Mouse (Mus musculus) heart, embryonic 13.5 days (tissue): ENCODE results near the gene Ahcyl2. TPM values are rescaled to one million over a fixed set of nuclear protein-coding genes. Genes with fewer than 3 reads are reported as not detected.

Experiments used
- ATAC-seq: fragments of 200-750 bp; cut with Nextera tagmentation; 2 replicates; pipeline ENCODE4 v1.8.0; 2017; ENCODE audit warnings: moderate TSS enrichment; ENCODE audit not compliant: insufficient number of reproducible peaks, low FRiP score, low TSS enrichment; ENCODE audit errors: extremely low read depth
- H3K27ac ChIP-seq: fragments of 300-500 bp; sonication (generic); replicated peaks from 2 replicates; pipeline ENCODE4 v1.5.1; 2015; ENCODE audit warnings: moderate library complexity, mild to moderate bottlenecking, inconsistent platforms
- H3K27me3 ChIP-seq: fragments of 300-500 bp; sonication (generic); replicated peaks from 2 replicates; pipeline ENCODE4 v1.6.1; 2015; ENCODE audit warnings: mild to moderate bottlenecking, inconsistent platforms
- H3K36me3 ChIP-seq: fragments of 300-500 bp; sonication (generic); 2 replicates; pipeline ENCODE4 v1.6.1; 2015; ENCODE audit warnings: mild to moderate bottlenecking, inconsistent platforms
- H3K4me1 ChIP-seq: fragments of 300-500 bp; sonication (generic); 2 replicates; pipeline ENCODE4 v1.6.1; 2015; ENCODE audit warnings: inconsistent platforms
- H3K4me2 ChIP-seq: fragments of 300-500 bp; sonication (generic); 2 replicates; pipeline ENCODE4 v1.6.1; 2015; ENCODE audit warnings: inconsistent platforms, mild to moderate bottlenecking, moderate library complexity
- H3K4me3 ChIP-seq: fragments of 300-500 bp; sonication (generic); 2 replicates; pipeline ENCODE4 v1.5.1; 2015; ENCODE audit warnings: moderate library complexity, mild to moderate bottlenecking, inconsistent platforms
- H3K9ac ChIP-seq: fragments of 300-500 bp; sonication (generic); 2 replicates; pipeline ENCODE4 v1.6.1; 2015; ENCODE audit warnings: inconsistent platforms, mild to moderate bottlenecking, moderate library complexity
- H3K9me3 ChIP-seq: fragments of 300-500 bp; sonication (generic); 2 replicates; pipeline ENCODE4 v1.6.1; 2016; ENCODE audit warnings: inconsistent platforms
- WGBS: fragments of 180-500 bp; shearing (Covaris S2); methylation state at CpG from one replicate; pipeline ENCODE4 v1.1.7; 2015; ENCODE audit warnings: mixed read lengths; 5-methylcytosine and 5-hydroxymethylcytosine counted together
- polyA plus RNA-seq: library from polyadenylated mRNA; unstranded; fragments of >200 nt; fragmentation: Nextera tagmentation; extraction: Ambion mirVana; gene quantifications from 2 replicates; pipeline ENCODE4 v1.2.1, GENCODE M21; 2015

Ahcyl2 gene
- polyA plus RNA-seq, 1 experiment from 2014 or later = 7.0 TPM

DNA sequence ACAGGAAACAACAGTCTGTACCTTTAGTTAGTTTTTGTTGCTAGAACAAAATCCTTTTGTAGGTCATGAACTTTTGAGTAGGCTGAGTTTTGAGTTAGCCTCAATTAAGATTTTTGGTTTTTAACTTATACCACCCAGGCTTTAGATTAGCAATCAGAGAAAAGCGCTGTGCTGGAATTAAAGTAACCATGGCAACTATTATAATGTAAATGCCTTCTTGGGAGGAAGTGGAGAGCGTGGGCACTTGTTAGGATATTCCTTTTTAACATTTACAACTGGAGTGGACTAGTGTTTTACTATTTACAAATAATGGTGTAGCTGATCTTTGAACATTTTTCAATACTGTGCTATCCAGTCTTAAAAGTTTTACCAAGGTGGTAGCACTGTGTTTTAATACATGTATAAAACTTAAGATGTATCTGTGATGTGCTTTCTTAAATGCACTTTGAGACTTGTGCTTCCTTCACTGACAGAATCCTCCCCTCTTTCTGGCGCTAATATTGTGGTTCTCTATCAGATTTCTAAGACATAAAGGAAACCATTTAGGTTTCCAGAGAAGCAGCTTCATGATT is 21.1 kb downstream of the Ahcyl2 start:
- no peak overlapping the region for H3K27ac ChIP-seq
- no peak overlapping the region for H3K4me3 ChIP-seq
- no peaks in the 10 kb centered on the region for H3K9me3 ChIP-seq
- H3K36me3 ChIP-seq = no peaks in the 10 kb centered on the region
- no peak overlapping the region for H3K4me2 ChIP-seq
- no peaks in the 10 kb centered on the region for H3K27me3 ChIP-seq
- no peak overlapping the region for H3K9ac ChIP-seq
- ATAC-seq = no peak
- WGBS = 71% methylated on average over 3 of the region's 3 CpGs
- H3K4me1 ChIP-seq = peaks cover 2% of the 10 kb centered on the region; the same call in 1 of the 2 replicates

GRCm38 (mm10) chr6:29790014-29790698 is 22.3 kb downstream of the Ahcyl2 start:
- Histone ChIP-seq H3K27me3 (no peaks in the 10 kb centered on the region), H3K4me2 (no peak overlapping the region), H3K36me3 (no peaks in the 10 kb centered on the region), H3K9ac (no peak overlapping the region), H3K9me3 (no peaks in the 10 kb centered on the region), H3K4me1 (no peaks in the 10 kb centered on the region), H3K27ac (no peak overlapping the region), H3K4me3 (no peak overlapping the region)
- ATAC-seq = no peak
- 71% methylated on average over 3 of the region's 3 CpGs for WGBS

- no peak for ATAC-seq
Measured at GRCm38 (mm10) chr6:29793520-29793919, 25.7 kb downstream of the Ahcyl2 start.

GRCm38 (mm10) chr6:29794582-29794981 is 26.8 kb downstream of the Ahcyl2 start:
- H3K36me3 ChIP-seq = no peaks in the 10 kb centered on the region
- WGBS = 80% methylated on average over 6 of the region's 6 CpGs
- ATAC-seq = no peak

More at GRCm38 (mm10) chr6:29793520-29793919, 25.7 kb downstream of the Ahcyl2 start:
- no peak overlapping the region for H3K9ac ChIP-seq
- H3K4me1 ChIP-seq = no peaks in the 10 kb centered on the region
- H3K4me3 ChIP-seq = no peak overlapping the region
- no peak overlapping the region for H3K27ac ChIP-seq
- H3K36me3 ChIP-seq = no peaks in the 10 kb centered on the region
- no peaks in the 10 kb centered on the region for H3K27me3 ChIP-seq
- WGBS = 66% methylated on average over 1 of the region's 1 CpGs
- no peak overlapping the region for H3K4me2 ChIP-seq
- H3K9me3 ChIP-seq = no peaks in the 10 kb centered on the region

DNA sequence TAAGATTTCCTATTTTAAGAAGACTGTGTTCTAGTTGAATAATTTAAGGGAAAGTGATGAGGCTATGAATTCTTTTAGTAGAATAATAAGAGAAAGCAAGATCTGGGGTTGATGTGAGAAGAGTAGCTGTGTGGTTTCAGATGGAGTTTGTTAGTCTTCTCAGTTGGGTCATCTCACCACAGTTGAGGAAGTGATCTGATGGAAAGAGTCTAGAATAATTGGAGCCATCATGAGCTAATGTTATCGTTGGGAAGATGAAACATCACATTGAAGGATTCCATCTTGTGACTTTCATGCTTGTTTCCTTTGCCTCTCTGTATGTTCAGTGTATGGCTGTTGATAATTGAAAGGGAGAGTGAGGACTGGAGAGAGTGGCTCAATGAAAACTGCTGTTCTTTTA is 35.2 kb downstream of the Ahcyl2 start:
- WGBS = 75% methylated on average over 1 of the region's 1 CpGs
- no peaks in the 10 kb centered on the region for H3K4me1 ChIP-seq

More at GRCm38 (mm10) chr6:29794582-29794981, 26.8 kb downstream of the Ahcyl2 start:
- no peak overlapping the region for H3K4me2 ChIP-seq
- H3K9ac ChIP-seq = no peak overlapping the region
- H3K4me1 ChIP-seq = no peaks in the 10 kb centered on the region
- H3K27me3 ChIP-seq = no peaks in the 10 kb centered on the region
- H3K4me3 ChIP-seq = no peak overlapping the region
- no peaks in the 10 kb centered on the region for H3K9me3 ChIP-seq
- no peak overlapping the region for H3K27ac ChIP-seq

GRCm38 (mm10) chr6:29804006-29804405 is 36.2 kb downstream of the Ahcyl2 start:
- no peak for ATAC-seq
- no peaks in the 10 kb centered on the region for H3K9me3 ChIP-seq
- no peaks in the 10 kb centered on the region for H3K36me3 ChIP-seq
- no peaks in the 10 kb centered on the region for H3K27me3 ChIP-seq
- no peaks in the 10 kb centered on the region for H3K4me1 ChIP-seq
- no peak overlapping the region for H3K27ac ChIP-seq
- no peak overlapping the region for H3K4me3 ChIP-seq
- 80% methylated on average over 3 of the region's 3 CpGs for WGBS
- H3K9ac ChIP-seq = no peak overlapping the region
- no peak overlapping the region for H3K4me2 ChIP-seq

More for the DNA sequence above, 35.2 kb downstream of the Ahcyl2 start:
- Histone ChIP-seq H3K27ac (no peak overlapping the region), H3K4me3 (no peak overlapping the region), H3K36me3 (no peaks in the 10 kb centered on the region), H3K27me3 (no peaks in the 10 kb centered on the region), H3K9ac (no peak overlapping the region), H3K9me3 (no peaks in the 10 kb centered on the region), H3K4me2 (no peak overlapping the region)
- no peak for ATAC-seq

DNA sequence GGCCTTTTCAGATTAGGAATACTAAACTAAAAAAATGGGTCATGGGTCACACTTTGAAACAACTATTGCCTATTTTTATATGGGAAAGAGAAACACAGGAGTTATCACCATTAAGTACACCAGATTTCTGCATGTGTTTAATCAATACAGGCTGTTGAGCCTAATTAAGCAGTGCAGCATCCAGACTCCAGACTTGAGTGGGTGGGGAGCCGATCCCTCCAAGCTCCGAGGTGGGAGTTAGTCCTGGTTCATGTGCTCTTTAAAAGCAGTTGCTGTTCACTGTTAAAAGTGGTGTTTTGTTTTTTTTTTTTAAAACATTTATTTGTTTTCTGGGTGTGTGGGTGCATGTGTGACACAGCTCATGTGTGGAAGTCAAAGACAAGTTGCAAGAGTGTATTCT is 37.6 kb downstream of the Ahcyl2 start:
- Histone ChIP-seq H3K9ac (no peak overlapping the region), H3K4me2 (no peak overlapping the region), H3K4me3 (no peak overlapping the region), H3K36me3 (no peaks in the 10 kb centered on the region), H3K4me1 (no peaks in the 10 kb centered on the region), H3K9me3 (no peaks in the 10 kb centered on the region), H3K27me3 (no peaks in the 10 kb centered on the region), H3K27ac (no peak overlapping the region)
- ATAC-seq = no peak
- 74% methylated on average over 2 of the region's 2 CpGs for WGBS

- no peaks in the 10 kb centered on the region for H3K4me1 ChIP-seq
- no peak overlapping the region for H3K9ac ChIP-seq
- ATAC-seq = no peak
- 69% methylated on average over 2 of the region's 2 CpGs for WGBS
- no peak overlapping the region for H3K4me3 ChIP-seq
- H3K27me3 ChIP-seq = no peaks in the 10 kb centered on the region
- H3K4me2 ChIP-seq = no peak overlapping the region
- H3K27ac ChIP-seq = no peak overlapping the region
- no peaks in the 10 kb centered on the region for H3K9me3 ChIP-seq
- no peaks in the 10 kb centered on the region for H3K36me3 ChIP-seq
Measured at GRCm38 (mm10) chr6:29812076-29812475, 44.3 kb downstream of the Ahcyl2 start.

- Histone ChIP-seq H3K27ac (no peak overlapping the region), H3K4me2 (no peak overlapping the region), H3K4me1 (no peaks in the 10 kb centered on the region), H3K9ac (no peak overlapping the region), H3K27me3 (no peaks in the 10 kb centered on the region), H3K36me3 (no peaks in the 10 kb centered on the region), H3K9me3 (no peaks in the 10 kb centered on the region), H3K4me3 (no peak overlapping the region)
- ATAC-seq = no peak
- 64% methylated on average over 1 of the region's 1 CpGs for WGBS
Measured at GRCm38 (mm10) chr6:29812651-29813050, 44.8 kb downstream of the Ahcyl2 start.

- Histone ChIP-seq H3K4me3 (no peak overlapping the region), H3K9ac (no peak overlapping the region), H3K4me1 (no peaks in the 10 kb centered on the region), H3K27ac (no peak overlapping the region), H3K9me3 (no peaks in the 10 kb centered on the region), H3K4me2 (no peak overlapping the region), H3K36me3 (no peaks in the 10 kb centered on the region), H3K27me3 (no peaks in the 10 kb centered on the region)
- ATAC-seq = no peak
- WGBS = 45% methylated on average over 2 of the region's 2 CpGs
Measured at GRCm38 (mm10) chr6:29814616-29815015, 46.8 kb downstream of the Ahcyl2 start.

DNA sequence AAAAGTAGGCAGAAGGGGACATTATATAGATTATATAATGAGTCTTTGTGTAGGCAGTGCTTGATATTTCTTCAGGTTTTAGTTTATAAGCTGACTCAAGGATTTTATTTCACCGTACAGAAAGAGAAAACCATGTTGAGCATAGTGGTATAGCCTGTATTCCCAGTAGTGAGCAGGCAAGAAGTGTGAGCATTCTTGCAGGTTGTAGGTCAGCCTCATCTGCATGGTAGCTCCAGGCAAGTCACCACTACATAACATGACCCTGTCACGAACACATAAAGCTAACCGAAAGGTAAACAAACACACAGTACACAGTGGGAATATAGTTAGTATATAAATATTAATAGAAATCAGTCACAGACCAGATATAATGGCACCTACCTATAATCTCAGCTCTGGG is 47.2 kb downstream of the Ahcyl2 start:
- WGBS = 88% methylated on average over 3 of the region's 3 CpGs
- Histone ChIP-seq H3K36me3 (no peaks in the 10 kb centered on the region), H3K27ac (no peak overlapping the region), H3K4me3 (no peak overlapping the region), H3K9ac (no peak overlapping the region), H3K9me3 (no peaks in the 10 kb centered on the region), H3K4me1 (no peaks in the 10 kb centered on the region), H3K4me2 (no peak overlapping the region), H3K27me3 (no peaks in the 10 kb centered on the region)
- no peak for ATAC-seq

- no peaks in the 10 kb centered on the region for H3K4me1 ChIP-seq
Measured at GRCm38 (mm10) chr6:29815634-29816033, 47.8 kb downstream of the Ahcyl2 start.

More at GRCm38 (mm10) chr6:29815634-29816033, 47.8 kb downstream of the Ahcyl2 start:
- Histone ChIP-seq H3K4me3 (no peak overlapping the region), H3K9ac (no peak overlapping the region), H3K27ac (no peak overlapping the region), H3K27me3 (no peaks in the 10 kb centered on the region), H3K9me3 (no peaks in the 10 kb centered on the region), H3K36me3 (peaks cover 3% of the 10 kb centered on the region; the same call in 1 of the 2 replicates), H3K4me2 (no peak overlapping the region)
- 89% methylated on average over 2 of the region's 2 CpGs for WGBS
- no peak for ATAC-seq
